Mouse (Mus musculus) cerebellum, adult 9-10 months (tissue): ENCODE measurements around the gene Trcg1.

Experiments
- DNase-seq: peaks from one replicate; pipeline ENCODE4 v3.0.0; 2022

Gene Trcg1

GRCm38 (mm10) chr9:57233767-57234166 lies 2.6 kb upstream of the Trcg1 start:
- no peak for DNase-seq

- DNase-seq, result no peak
Measured at GRCm38 (mm10) chr9:57237705-57238104, 1.3 kb downstream of the Trcg1 start.

GRCm38 (mm10) chr9:57238220-57238619 lies 1.9 kb downstream of the Trcg1 start:
- no peak for DNase-seq

- no peak for DNase-seq
Measured at GRCm38 (mm10) chr9:57241111-57241510, 4.8 kb downstream of the Trcg1 start.

GRCm38 (mm10) chr9:57242916-57243315 lies 6.6 kb downstream of the Trcg1 start:
- DNase-seq, result no peak

- DNase-seq, result no peak
Measured at GRCm38 (mm10) chr9:57244106-57244685, 7.8 kb downstream of the Trcg1 start.

- DNase-seq, result no peak
Measured at GRCm38 (mm10) chr9:57246482-57246881, 10.1 kb downstream of the Trcg1 start.

- no peak for DNase-seq
Measured at GRCm38 (mm10) chr9:57247201-57247671, 10.9 kb downstream of the Trcg1 start.

GRCm38 (mm10) chr9:57248030-57248942 lies 11.9 kb downstream of the Trcg1 start:
- DNase-seq, result no peak

GRCm38 (mm10) chr9:57250026-57250425 lies 13.7 kb downstream of the Trcg1 start:
- DNase-seq, result no peak

- DNase-seq, result no peak
Measured at GRCm38 (mm10) chr9:57251139-57251538, 14.8 kb downstream of the Trcg1 start.

GRCm38 (mm10) chr9:57254061-57254460 lies 17.7 kb downstream of the Trcg1 start:
- no peak for DNase-seq

GRCm38 (mm10) chr9:57254823-57255495 lies 18.6 kb downstream of the Trcg1 start:
- DNase-seq, result no peak

GRCm38 (mm10) chr9:57256309-57256708 lies 20.0 kb downstream of the Trcg1 start:
- DNase-seq, result no peak

- DNase-seq, result no peak
Measured at GRCm38 (mm10) chr9:57256861-57257260, 20.5 kb downstream of the Trcg1 start.

GRCm38 (mm10) chr9:57257627-57258026 lies 21.3 kb downstream of the Trcg1 start:
- no peak for DNase-seq

- DNase-seq, result peak; percentile 95
Measured at GRCm38 (mm10) chr9:57259736-57260135, 23.4 kb downstream of the Trcg1 start.

GRCm38 (mm10) chr9:57260940-57261339 lies 24.6 kb downstream of the Trcg1 start:
- no peak for DNase-seq

- no peak for DNase-seq
Measured at GRCm38 (mm10) chr9:57261516-57261912, 25.2 kb downstream of the Trcg1 start.

GRCm38 (mm10) chr9:57261913-57262794 lies 25.8 kb downstream of the Trcg1 start, which contains the start of gene 1700017B05Rik:
Gene 1700017B05Rik, minus strand, starts transcription at chr9:57262612.
- DNase-seq, result peak; percentile 59

- no peak for DNase-seq
Measured at GRCm38 (mm10) chr9:57262795-57263684, 26.7 kb downstream of the Trcg1 start.
